Mouse (Mus musculus) gastrocnemius, adult 8-10 months (tissue): Measurements from ENCODE around the gene Nfatc4. TPM values are rescaled to one million over a fixed set of nuclear protein-coding genes. Genes with fewer than 3 reads are reported as not detected.

Experiments
- DNase-seq, 2 experiments: peaks; one replicate each; pipeline ENCODE4 v3.0.0; 2022; ENCODE audit warnings: low spot score in 2 of 2
- total RNA-seq, 4 experiments: library from RNA; stranded (reverse); gene quantifications; 2 replicates each; pipeline ENCODE4 v1.2.4; 2022

Gene Nfatc4
- total RNA-seq, 4 experiments from 2014 or later, result 1.9 to 3.3 (median 2.5) TPM

DNA sequence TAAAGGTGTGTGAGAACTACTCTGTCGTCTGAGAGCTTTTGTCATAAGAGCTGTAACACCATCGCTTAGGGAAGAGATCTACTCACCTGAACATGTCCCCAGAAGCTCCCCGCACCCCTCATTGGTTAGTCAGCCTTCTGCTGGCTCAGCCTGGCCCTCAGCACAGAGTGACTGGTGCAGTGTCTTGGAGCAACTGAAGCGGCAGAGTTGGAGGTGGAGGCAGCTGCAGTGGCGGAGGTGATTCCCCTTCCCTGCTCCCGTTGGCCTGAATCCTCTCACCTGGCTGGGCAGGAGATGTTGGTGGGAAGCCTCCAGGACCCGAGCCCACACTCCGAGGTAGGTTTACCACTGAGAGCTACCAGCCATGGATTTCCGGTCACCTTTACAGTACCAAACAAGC is 2.4 kb upstream of the Nfatc4 start:
- no peak for DNase-seq

GRCm38 (mm10) chr14:55822435-55822990 is 431 bp upstream of the Nfatc4 start:
- peak; percentile 52 to 73 for DNase-seq

GRCm38 (mm10) chr14:55824001-55824480 is 1.1 kb downstream of the Nfatc4 start:
- peak in 1 of 2 experiments; percentile 18 for DNase-seq

- DNase-seq, result peak in 1 of 2 experiments; percentile 45
Measured at GRCm38 (mm10) chr14:55824481-55825215, 1.7 kb downstream of the Nfatc4 start.

DNA sequence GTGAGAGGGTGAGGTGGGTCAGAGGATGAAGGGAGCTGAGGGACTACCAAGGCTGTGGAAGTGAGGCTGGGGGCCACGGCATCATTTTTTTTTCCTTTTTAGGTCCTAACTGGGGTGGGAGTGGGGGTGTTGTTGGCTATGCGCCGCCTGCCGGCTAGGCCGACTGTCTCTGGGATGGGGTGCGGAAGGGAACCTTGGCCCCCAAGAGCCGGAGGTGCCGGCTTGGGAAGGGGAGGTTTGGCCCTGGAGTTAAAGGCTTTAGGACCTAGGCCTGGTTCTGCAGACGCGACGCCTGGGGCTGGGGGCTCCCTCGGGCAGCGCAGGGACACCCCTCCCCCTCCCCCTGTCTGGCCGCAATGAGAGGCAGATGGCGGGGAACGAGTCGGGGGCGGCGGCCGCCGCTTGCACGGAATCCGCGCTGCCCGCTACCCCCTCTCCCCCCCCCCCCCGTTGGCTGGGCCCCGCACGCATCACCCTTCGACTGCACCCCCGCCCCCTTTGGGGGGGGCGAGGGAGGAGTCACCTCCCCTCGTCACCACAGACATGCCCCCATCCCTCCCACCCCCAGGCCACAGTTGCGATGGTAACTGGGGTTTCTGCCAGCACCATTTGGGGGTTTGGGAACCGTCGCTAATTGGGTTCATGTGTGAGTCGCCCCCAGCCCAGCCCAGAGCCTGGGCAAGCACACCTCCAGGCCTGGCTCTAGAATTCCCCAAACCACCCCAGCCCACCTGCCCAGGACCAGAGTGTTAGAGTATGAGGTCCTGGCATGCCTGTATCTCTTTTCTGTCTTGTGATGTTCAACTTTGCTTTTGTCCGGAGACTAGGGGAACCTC is 2.5 kb downstream of the Nfatc4 start:
- DNase-seq, result peak in 1 of 2 experiments; percentile 54

DNA sequence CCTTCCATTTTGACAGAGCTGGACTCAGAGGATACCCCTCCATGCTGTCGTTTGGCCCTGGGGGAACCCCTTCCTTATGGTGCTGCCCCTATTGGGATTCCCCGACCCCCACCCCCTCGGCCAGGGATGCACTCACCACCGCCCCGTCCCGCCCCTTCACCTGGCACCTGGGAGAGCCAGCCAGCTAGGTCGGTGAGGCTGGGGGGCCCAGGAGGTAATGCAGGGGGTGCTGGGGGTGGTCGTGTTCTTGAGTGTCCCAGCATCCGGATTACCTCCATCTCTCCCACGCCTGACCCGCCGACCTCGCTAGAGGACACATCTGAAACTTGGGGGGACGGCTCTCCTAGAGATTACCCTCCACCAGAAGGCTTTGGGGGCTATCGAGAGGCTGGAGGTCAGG is 3.2 kb downstream of the Nfatc4 start:
- no peak for DNase-seq

DNA sequence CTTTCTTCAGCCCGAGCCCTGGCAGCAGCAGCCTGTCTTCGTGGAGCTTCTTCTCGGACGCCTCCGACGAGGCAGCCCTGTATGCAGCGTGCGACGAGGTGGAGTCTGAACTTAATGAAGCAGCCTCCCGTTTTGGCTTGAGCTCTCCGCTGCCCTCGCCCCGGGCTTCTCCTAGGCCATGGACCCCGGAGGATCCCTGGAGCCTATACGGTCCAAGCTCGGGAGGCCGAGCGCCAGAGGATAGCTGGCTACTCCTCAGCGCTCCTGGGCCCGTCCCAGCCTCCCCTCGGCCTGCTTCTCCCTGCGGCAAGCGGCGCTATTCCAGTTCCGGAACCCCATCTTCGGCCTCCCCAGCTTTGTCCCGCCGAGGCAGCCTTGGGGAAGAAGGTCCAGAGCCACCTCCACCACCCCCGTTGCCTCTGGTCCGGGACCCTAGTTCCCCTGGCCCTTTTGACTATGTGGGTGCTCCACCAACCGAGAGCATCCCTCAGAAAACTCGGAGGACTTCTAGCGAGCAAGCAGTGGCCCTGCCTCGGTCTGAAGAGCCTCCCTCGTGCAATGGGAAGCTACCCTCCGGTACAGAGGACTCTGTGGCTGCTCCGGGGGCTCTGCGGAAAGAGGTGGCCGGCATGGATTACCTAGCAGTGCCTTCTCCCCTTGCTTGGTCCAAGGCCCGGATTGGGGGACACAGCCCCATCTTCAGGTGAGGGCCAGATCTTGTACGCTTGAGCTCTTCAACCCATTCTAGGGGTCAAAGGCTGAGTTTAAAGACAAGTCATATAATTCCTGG is 3.8 kb downstream of the Nfatc4 start:
- no peak for DNase-seq

DNA sequence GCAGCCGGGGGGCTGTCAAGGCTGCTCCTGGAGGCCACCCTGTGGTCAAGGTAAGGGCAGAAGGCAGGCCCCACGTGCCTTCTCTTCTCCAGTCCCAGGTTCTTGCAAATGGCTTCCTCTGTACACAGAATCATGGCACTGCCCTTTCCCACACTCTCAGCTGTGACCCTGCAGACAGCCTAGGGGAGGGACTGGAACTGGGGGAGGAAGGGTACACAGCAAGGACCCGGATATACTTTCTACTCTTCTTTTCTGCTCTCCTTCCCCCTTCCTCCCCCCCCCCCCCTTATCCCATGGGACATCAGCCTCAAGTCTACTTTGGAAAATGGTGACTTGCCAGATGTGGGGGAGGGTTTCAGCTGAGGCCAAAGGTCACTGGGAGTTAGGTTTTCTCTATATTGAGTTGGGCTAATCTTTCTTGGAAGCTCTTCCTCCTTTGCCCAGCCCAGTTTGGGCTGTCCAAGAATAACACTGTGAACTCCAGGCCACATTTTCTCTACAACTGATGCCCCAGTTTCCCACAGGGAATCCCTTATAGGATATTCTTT is 5.8 kb downstream of the Nfatc4 start:
- DNase-seq, result no peak

- DNase-seq, result no peak
Measured at GRCm38 (mm10) chr14:55829854-55830253, 6.9 kb downstream of the Nfatc4 start.

GRCm38 (mm10) chr14:55830331-55830730 is 7.4 kb downstream of the Nfatc4 start:
- no peak for DNase-seq

GRCm38 (mm10) chr14:55833126-55833525 is 10.2 kb downstream of the Nfatc4 start:
- DNase-seq, result no peak

DNA sequence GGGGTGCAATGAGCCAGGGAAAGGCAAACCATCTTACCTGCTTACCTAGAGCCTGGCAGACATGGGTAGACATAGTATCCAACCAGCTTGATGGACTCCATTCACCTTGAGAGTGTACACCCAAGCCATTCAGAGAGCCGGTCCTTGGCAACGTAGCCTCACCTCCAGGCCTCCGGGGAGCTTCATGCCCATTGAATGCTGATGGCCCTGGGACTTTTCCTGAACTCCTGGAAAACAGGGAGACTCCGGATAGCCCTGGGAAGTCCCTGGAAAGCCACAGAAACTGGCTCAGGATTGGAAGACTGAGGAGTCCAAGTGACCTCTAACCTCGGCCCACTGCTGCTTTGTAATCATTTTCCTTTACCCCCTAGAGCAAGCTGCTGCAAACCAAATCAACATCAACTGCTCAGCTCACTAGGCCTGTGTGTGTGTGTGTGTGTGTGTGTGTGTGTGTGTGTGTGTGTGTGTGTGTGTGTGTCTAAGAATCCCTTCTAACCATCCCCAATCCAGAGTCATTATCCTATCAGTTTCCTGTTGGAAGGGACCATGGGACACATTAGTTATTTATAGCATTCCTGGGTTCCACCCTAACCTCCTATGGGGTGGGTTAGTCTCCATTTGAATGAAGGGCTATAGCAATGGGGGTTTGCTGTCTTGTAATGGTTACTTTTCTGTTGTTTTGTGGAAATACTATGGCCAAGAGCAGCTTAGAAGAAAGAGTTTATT is 12.0 kb downstream of the Nfatc4 start:
- DNase-seq, result no peak

DNA sequence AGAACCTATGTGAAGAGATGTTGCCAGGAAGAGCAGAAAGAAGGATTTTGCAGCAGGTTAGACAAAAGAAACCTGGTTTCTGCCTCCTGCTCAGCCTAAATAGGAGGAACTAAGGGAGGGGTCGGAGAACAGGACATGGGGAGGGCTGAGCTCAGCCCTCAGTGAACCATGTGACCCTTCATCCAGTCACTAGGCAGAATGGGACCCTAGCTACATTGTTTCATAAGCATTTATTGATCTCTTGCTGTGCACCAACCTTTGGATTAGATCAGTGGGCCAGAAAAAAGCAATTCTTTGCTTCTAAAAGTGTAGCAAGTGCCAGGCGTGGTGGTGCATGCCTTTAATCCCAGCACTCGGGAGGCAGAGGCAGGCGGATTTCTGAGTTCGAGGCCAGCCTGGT is 15.4 kb downstream of the Nfatc4 start:
- no peak for DNase-seq

- DNase-seq, result no peak
Measured at GRCm38 (mm10) chr14:55838740-55839139, 15.8 kb downstream of the Nfatc4 start.

DNA sequence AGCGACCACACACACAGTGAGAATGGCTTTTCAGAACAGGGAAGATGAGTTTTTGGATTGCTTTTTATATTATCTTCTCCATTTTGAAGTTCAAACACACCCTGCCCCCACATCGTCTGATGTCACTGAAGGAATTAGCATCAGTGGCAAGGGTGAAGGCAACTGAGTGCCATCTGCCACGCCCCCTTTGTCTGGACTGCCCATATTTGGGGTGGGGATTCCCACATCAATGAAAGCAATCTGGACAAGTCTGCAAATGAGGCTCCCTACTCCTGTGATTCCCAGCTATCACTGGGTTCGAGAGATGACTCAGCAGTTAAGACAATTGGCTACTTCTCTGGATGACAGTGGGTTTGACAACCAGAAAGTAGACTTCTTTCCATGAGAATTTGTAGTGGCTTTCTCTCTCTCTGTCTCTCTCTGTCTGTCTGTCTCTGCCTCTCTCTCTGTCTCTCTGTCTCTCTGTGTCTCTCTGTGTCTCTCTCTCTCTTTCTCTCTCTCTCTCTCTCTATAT is 18.0 kb downstream of the Nfatc4 start:
- no peak for DNase-seq

DNA sequence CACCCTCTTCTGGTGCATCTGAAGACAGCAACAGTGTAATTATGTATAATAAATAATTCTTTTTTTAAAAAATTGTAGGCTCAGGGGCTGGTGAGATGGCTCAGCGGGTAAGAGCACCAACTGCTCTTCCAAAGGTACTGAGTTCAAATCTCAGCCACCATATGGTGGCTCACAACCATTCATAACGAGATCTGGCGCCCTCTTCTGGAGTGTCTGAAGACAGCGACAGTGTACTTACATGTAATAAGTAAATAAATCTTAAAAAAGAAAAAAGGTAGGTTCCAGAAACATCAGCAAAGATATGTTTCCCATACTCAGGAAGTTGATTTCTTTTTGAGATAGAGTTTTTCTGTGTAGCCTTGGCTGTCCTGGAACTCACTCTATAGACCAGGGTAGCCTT is 19.9 kb downstream of the Nfatc4 start:
- DNase-seq, result no peak

GRCm38 (mm10) chr14:55845506-55846294 is 22.8 kb downstream of the Nfatc4 start:
- no peak for DNase-seq

DNA sequence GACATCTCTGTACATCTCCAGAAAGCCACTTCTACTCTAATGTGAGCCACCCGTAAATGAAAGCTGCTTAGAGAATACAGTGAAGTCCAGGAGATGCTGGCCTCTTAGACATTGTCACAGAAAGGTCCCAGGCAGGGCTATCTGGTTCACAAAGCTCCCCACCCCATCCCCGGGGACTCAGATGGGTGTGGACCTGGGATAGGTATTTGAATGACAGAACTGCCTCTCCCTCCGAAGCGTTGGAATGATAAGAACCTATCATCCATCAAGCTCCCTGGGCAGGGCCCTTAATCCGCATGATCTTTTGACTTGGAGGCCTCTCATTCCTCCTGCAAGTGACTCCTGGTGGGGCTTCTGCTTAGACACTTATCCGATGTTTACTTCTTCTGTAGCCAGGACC is 27.9 kb downstream of the Nfatc4 start:
- DNase-seq, result no peak
